Mouse (Mus musculus) stomach, embryonic 14.5 days (tissue): ENCODE measurements around the gene Gm20817. TPM values are rescaled to one million over a fixed set of nuclear protein-coding genes. Genes with fewer than 3 reads are reported as not detected.
"Not testable (repeated sequence)": the region's sequence is repeated elsewhere in the genome, so short reads cannot be mapped to it uniquely, and the experiment has no call there.

Source experiments
- ATAC-seq: fragments of 200-750 bp; cut with Nextera tagmentation; 2 replicates; pipeline ENCODE4 v1.8.0; 2017; ENCODE audit warnings: low read depth, moderate TSS enrichment; ENCODE audit not compliant: insufficient number of reproducible peaks, insufficient read depth, low FRiP score
- H3K27ac ChIP-seq: fragments of 300-500 bp; sonication (generic); 2 replicates; pipeline ENCODE4 v1.5.1; 2014; ENCODE audit warnings: mild to moderate bottlenecking, low read length, moderate library complexity, mixed read lengths
- H3K27me3 ChIP-seq: fragments of 300-500 bp; sonication (generic); 2 replicates; pipeline ENCODE4 v1.6.1; 2014; ENCODE audit warnings: low read length, control low read depth, mixed read lengths; ENCODE audit not compliant: control insufficient read depth, insufficient read depth
- H3K36me3 ChIP-seq: fragments of 300-500 bp; sonication (generic); 2 replicates; pipeline ENCODE4 v1.6.1; 2014; ENCODE audit warnings: mild to moderate bottlenecking, control low read depth, low read length, moderate library complexity, mixed read lengths; ENCODE audit not compliant: control insufficient read depth, insufficient read depth
- H3K4me1 ChIP-seq: fragments of 300-500 bp; sonication (generic); 2 replicates; pipeline ENCODE4 v1.6.1; 2014; ENCODE audit warnings: low read length, control low read depth, mixed read lengths; ENCODE audit not compliant: control insufficient read depth, insufficient read depth
- H3K4me2 ChIP-seq: fragments of 300-500 bp; sonication (generic); replicated peaks from 2 replicates; pipeline ENCODE4 v1.6.1; 2014; ENCODE audit warnings: low read depth, low read length, control low read depth
- H3K4me3 ChIP-seq: fragments of 300-500 bp; sonication (generic); 2 replicates; pipeline ENCODE4 v1.5.1; 2014; ENCODE audit warnings: low read depth, low read length, control low read depth
- H3K9ac ChIP-seq: fragments of 300-500 bp; sonication (generic); replicated peaks from 2 replicates; pipeline ENCODE4 v1.6.1; 2014; ENCODE audit warnings: low read depth, mild to moderate bottlenecking, control low read depth, low read length, moderate library complexity, mixed read lengths
- H3K9me3 ChIP-seq: fragments of 300-500 bp; sonication (generic); 2 replicates; pipeline ENCODE4 v1.6.1; 2016; ENCODE audit warnings: low read depth, low read length, control low read depth; ENCODE audit not compliant: control insufficient read depth
- WGBS: fragments of 180-500 bp; shearing (Covaris S2); extraction: QIAGEN DNeasy Blood & Tissue Kit; methylation state at CpG from one replicate; pipeline ENCODE4 v1.1.7; 2014; 5-methylcytosine and 5-hydroxymethylcytosine counted together
- polyA plus RNA-seq: library from polyadenylated mRNA; unstranded; fragments of >200 nt; fragmentation: Nextera tagmentation; extraction: Ambion mirVana; gene quantifications from 2 replicates; pipeline ENCODE4 v1.2.1, GENCODE M21; 2014

Gm20817 gene
- polyA plus RNA-seq: not detected in 2 replicates

- not testable (repeated sequence) for H3K4me1 ChIP-seq, H3K27me3 ChIP-seq, H3K9ac ChIP-seq, H3K27ac ChIP-seq, H3K4me3 ChIP-seq, H3K9me3 ChIP-seq, ATAC-seq, H3K36me3 ChIP-seq, H3K4me2 ChIP-seq
- no CpG with 5 or more reads among the region's 5 CpGs for WGBS
Observed at GRCm38 (mm10) chrY:68832628-68833027, at the start of gene Gm20817. Gene Gm20817, minus strand, starts transcription at chrY:68832728.
